Mouse (Mus musculus): Measurements from ENCODE around the gene Sgsm1.

DNA sequence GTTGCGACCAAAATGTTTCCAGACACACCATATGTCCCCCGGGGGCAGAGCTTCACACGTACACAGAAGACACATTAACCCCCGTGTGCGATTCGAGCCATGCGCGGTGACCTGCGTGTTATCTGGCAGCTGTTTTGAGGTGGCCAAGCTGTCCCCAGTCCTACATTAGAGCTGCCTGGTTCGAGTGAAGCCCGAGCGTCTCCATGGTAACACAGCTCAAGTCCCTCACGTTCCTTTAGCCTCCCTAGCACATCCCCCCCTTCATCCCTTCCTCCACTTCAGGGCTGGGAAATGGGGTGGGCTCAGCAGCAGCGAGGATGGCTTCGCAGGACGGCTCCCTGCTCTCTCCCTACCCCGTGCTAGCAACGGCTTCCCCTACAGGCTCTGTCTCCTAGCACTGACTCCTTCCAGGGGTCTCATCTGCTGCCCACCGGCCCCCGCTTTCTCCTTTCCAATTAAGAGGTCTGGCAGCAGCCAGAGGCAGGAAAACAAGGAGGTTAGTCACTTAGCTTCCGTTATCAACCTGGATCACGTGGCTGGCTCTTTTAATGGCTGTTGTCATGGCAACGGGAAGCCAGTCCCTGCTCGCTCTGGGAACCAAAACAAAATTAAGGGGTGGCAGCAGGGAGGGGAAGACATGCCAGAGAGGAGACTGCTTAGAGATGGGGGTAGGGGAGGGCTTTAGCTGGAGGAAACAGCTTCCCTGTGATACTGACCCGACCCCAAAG is 3.7 kb downstream of the Sgsm1 start:
- TF ChIP-seq ZNF384 (IDR thresholded peaks at IDR 0.05; ENCODE audit: low read depth, low read length) (no peak), HCFC1 (IDR thresholded peaks at IDR 0.05; ENCODE audit: borderline replicate concordance, insufficient read depth, low read length) (no peak), CHD2 (IDR thresholded peaks at IDR 0.05; ENCODE audit: low read depth, low read length) (no peak), MAFK (IDR thresholded peaks at IDR 0.05; ENCODE audit: insufficient read depth, low read depth, low read length) (no peak), ZC3H11A (IDR thresholded peaks at IDR 0.05; ENCODE audit: borderline replicate concordance, low read depth, low read length) (no peak)

All from ES-E14 (cell line).